Mouse (Mus musculus) lung, adult 2 months (tissue): Measurements from ENCODE around the gene Trmt112.

Experiments used
- CTCF ChIP-seq: fragments of 200-500 bp; IDR thresholded peaks from 2 replicates; pipeline ENCODE4 v1.5.1; 2011; ENCODE audit warnings: mild to moderate bottlenecking, low read length, control low read depth; ENCODE audit not compliant: insufficient read depth
- POLR2A ChIP-seq: fragments of 200-500 bp; IDR thresholded peaks from 2 replicates; pipeline ENCODE4 v1.6.1; 2011; ENCODE audit warnings: low read depth, mild to moderate bottlenecking, control low read depth, low read length, borderline replicate concordance; ENCODE audit errors: extremely low read depth

DNA sequence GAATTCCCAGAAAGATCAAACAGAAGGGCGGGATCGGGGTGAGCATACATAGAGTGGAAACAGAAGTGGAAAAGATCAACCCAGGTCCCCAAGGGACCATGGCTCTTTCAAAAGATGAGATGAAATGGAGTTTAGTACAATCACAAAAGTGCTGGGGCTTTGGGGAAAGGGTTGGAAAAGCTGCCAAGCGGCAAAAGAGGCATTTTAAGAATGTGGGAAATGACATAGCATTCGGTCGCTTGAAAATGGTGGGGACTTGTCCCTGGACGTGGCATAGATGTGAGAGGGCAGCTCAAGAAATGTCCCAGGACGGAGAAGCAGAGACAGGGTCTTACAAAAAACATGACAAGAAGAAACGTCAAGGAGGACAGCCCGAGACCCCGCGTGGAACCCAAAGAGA is 477 bp upstream of the Trmt112 start:
- no peak for TF ChIP-seq CTCF
- TF ChIP-seq POLR2A: no peak
